Mouse (Mus musculus): ENCODE measurements at regions not wholly inside any gene's neighbourhood (a gene's known extent, or its start where the extent isn't known, plus 50 kb on each side); places are given as distances from the start of the nearest gene placed in this dataset.

DNA sequence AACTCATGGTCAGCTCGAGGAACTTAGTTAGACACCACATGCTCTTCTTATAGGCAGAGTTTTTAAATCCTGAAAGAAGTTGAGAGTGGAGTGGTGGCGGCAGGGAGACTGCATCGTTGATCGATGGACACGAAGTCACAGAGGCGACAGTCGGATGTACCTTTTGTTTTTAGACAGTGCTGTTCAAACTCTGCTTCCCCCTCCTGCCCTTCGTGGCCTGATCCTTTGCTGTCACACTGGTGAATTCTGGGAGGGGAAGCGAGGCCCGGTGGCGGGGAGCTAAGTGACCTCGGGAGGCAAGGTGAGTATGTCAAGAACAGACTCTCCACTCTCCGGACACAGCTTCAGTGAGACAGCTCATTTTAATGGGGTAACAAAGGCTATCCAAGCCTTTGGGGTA lies 155.5 kb downstream of the Cog6 start:
- in situ Hi-C loops (cut with MboI, MseI) = loop anchor here (5.0 to 10.0 kb wide), 2 partner anchors 76 to 113 kb away; no protein-coding TSS in a partner anchor

DNA sequence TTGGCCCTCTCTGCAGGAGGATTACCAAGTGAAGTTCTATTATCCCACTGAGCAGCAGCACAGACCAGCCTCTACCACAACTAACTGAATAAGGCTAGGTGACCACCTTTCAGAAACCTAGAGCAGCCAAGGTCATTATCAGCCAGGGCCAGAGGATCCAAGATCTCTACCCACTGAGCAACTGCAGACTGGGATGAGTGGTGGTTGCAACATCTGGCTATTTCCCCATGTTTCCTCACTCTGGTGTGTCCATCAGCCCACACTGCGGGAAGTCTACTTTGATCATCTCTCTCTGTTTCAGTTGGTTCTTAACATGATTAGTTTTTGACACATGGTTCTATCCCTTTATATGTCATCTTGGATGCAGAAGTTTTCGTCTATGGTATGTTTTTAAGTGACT lies 157.2 kb downstream of the Cog6 start:
- in situ Hi-C loops (cut with MboI, MseI) = loop anchor here (5.0 to 10.0 kb wide), 2 partner anchors 77 to 115 kb away; no protein-coding TSS in a partner anchor

DNA sequence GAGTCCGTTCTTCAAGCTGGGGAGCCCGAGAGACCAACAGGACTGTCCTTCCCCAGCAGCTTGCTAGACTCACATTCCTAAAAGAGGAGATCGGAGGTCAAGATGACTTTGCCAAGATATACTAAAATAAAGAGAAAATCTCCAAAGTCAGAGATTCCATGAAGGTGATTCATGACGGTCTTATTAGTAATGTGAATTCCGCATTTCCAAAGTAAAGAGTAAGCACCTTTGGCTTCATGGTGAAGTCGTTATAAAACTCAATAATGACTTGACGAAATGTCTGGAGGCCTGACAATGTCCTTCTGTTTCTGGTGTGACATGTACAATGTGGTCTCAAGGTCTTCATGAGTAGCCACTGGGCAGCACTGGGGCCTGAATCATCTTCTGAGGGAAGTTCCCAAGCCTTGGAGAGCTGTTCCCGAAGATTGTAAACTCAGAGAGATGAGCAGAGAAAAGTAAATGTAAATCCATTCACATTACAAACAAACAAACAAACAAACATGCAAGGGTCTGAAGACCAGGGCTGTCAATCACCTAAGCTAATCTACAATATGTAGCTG lies 157.7 kb downstream of the Cog6 start:
- in situ Hi-C loops (cut with MboI, MseI) = no loop called here

DNA sequence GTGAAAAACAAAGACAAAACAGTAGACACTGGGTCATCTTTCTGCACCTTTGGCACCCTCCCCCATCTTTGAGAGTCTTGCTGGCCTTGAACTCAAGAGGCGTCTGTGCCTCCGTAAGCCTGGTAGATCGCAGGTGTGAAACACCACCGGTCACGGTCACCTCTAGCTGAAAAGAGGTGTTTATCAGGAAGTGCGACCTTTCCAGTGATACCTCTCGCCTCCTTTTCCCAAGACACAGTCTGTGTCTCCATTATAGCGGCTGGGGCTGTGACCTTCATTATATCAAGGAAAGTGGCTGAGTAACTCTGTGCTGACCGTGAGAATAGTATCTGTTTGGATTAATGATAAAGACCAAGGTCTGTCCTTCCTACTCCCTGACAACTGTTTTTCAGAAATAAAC lies 158.8 kb downstream of the Cog6 start:
- in situ Hi-C loops (cut with MboI, MseI) = no loop called here

DNA sequence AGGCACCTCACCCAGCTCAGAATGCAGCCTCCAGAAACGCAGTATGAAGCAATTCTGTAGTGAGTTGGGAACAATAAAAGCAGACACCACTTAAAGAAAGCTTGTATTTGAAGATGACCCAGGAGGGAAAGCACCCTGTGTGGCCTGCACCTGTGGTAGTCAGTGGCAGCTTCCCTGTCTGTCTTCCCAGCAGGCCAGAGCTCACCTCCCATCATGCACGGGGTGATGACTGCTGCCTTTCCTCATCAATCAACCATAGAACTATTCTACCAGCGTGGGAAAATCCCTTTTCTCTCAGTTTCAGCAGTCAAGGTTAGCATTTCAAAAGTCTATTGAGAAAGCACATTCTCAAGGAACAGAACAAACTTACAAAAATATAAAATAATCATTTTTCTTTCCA lies 160.0 kb downstream of the Cog6 start:
- in situ Hi-C loops (cut with MboI, MseI) = no loop called here

DNA sequence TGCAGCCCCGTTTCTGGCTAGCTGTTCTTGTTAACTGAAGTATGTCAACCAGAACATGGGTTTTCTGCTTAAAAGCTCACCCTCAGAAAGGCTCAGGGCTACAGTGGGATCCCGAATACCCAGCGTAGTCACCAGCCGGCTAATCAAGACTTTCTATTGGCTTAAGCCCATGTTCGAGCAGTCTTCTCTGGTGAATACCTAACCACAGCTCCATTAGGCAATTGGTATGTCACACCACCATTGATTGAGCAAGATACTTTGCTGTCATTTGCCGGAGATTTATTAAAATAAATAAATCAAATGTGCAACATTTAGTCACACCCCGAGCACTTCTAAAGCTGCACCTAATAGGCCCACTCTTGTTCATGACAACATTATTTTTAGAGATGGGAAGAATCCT lies 162.5 kb downstream of the Cog6 start:
- in situ Hi-C loops (cut with MboI, MseI) = no loop called here

DNA sequence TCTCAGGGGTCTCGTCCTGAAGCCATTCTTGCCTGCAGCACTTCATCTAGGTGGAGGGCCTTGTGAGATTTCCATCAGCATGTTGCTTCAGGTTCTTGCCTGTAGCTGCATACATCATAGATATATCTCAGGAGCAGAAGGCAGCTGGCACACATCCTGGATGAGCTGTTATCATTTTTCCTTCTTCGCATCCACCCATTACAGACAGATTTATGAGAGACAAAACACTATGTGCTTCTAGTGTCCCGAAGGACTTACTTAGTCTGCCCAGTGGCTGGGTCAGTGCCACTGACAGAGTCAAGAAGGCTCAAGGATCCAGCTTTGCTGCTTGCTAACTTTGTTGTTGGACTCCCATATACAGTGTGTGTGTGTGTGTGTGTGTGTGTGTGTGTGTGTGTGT lies 163.9 kb downstream of the Cog6 start:
- in situ Hi-C loops (cut with MboI, MseI) = no loop called here

DNA sequence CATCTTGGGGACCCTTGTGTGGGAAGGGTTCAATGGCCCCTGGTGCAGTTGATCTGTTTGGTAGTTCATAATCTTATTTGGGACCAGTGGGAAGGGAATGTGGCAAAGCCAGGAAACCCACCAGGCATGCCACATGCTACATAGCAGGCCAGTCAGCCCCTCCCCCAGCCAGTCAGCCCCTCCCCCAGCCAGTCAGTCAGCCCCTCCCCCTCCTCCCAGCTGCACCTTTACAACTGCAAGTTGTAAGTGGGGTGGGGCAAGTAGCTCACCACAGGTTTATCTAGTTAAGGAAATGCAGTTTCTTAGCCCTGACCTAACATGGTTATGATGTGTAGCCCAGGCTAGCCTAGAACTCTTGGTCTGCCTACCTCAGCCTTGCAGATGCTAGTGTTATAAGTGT lies 171.9 kb downstream of the Cog6 start:
- in situ Hi-C loops (cut with MboI, MseI) = loop anchor here (5.0 kb wide), 2 partner anchors 213 to 588 kb away; no protein-coding TSS in a partner anchor

DNA sequence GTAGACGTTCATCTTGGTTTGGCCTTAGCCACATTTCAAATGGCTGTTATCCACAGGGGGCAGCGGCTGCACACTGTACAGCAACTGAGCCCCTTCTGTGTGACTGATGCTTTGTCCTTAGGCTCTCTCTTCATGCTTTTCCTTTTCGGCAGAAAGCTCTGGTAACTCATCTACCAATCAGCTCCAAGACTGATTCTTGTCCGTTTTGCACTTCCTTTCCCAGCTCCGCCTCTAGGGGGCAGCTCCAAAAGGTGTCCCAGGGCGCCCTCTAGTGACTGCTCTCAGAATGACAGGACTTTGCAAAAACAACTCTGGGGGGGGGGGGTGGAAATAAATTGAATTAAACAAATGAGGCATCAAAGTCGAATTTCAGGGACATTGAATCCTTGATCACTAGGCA lies 173.0 kb downstream of the Cog6 start:
- in situ Hi-C loops (cut with MboI, MseI) = loop anchor here (5.0 kb wide), 4 partner anchors 52 to 587 kb away; no protein-coding TSS in a partner anchor

DNA sequence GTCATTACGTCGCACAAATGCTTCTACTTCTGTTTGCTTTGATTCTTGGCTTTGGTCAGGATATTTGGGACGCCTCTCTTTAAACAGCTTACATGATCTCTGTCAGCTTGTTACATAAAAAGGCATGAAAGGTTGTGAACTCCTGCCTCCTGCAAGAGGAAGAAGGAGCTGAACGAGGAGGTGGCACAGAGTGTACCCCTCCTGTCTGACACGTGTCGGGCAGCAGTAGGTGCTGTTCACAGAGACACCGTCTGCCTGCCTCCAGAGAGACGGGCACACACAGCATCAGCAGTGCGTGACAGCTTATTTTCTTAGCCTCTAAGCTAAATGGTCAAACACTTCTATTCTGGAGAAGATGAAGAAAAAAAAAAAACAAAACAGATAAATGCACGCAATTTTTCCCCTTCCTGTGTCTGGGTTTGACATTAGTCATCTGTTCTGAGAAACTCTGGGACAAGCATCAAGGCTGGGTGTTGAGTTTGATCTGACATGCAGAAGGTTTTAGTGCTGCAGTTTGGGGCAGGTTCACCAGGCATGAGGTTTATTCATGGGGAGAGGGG lies 174.1 kb downstream of the Cog6 start:
- in situ Hi-C loops (cut with MboI, MseI) = loop anchor here (5.0 kb wide), 4 partner anchors 51 to 586 kb away; no protein-coding TSS in a partner anchor

DNA sequence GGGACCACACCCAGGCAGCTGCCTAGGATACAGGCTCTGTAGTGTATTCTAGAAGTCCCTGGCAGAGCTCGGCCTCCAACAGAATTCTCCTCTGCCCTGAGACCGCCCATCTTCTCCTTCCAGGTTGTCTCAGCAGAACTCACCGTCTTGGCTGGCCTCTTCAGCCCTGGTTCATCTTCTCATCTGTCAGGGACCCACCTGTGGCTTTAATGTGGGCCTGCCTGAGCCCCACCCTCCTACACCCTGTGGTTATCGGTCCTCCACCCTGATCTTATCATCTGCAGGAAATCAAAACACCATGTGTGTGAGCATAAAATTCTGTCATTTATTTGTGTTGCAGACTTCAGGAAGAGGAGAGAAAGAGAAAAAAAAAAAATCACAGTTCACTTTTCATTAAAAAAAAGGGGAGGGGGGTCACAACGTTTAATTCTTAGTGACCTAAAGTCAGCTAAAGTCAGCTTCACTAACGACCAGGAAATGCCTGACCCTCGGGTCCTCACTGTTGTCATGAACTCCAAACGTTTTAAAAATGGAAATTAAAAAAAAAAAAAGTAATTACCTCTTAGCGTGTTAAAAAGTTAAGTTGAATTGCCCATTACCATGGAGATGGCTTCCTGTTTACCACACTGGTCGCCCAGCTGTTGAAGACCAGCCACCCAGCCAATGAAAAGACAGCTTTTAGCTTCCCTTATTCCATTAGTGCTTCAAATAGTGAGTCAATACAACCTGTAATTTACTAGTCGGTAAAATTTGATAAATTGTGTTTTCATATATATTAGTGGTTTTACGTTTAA lies 176.7 kb downstream of the Cog6 start:
- in situ Hi-C loops (cut with MboI, MseI) = loop anchor here (5.0 kb wide), 4 partner anchors 48 to 583 kb away; no protein-coding TSS in a partner anchor

DNA sequence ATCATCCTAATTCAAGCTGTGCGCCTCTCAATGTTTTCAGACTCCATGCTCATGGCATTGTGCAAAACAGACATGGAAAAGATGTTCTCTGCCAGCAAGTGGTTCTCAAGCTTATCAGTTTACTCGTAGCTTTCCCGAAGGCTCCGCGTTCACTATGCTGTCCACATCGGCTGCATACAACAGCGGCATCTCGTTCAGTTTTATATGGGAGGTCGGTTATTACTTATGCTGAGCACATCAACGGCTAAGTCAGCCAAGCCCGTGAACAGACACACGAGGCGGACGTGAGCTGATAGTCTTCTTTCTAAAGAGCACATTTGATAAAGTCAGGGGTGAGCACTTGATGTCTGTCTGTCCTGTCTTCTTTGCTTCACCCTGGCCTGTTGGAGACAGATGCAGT lies 179.0 kb downstream of the Cog6 start:
- in situ Hi-C loops (cut with MboI, MseI) = no loop called here

DNA sequence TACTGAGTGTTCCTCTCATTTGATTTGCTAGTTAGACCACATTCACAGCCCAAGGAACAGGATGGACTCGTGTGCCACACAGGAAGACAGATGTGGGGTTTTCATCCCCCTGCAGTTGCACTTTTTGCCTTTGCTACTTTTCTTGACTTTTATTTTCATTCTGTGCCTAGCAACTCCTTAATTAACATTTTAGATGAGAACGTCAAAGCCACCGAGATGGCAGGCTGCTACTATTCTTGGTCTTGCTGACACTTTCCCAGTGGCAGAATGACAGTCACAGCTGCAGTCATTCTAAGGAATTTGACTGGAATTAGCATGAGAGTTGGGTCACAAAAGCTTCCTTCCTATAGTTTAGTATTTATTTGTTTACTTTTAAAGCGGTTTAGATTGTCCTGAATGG lies 179.5 kb downstream of the Cog6 start:
- in situ Hi-C loops (cut with MboI, MseI) = no loop called here

DNA sequence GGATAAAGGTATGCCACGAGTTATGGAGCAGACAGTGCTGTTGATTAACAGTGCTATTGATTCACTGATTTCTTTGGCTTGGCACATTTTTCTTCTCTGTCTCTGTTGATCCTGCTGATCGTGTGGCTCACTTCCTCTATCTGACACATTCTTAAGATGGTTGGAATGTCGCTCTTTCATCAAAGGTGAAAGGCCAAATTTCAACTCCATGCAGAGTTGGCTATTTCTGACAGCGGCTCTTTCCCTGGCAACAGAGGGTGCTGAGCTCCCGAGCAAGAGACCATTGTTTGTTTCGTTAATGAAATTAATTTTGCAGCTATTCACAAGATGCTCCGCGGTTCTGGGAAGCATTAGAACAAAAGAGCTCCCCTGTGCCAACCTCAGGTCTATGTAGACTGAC lies 180.3 kb downstream of the Cog6 start:
- in situ Hi-C loops (cut with MboI, MseI) = no loop called here

DNA sequence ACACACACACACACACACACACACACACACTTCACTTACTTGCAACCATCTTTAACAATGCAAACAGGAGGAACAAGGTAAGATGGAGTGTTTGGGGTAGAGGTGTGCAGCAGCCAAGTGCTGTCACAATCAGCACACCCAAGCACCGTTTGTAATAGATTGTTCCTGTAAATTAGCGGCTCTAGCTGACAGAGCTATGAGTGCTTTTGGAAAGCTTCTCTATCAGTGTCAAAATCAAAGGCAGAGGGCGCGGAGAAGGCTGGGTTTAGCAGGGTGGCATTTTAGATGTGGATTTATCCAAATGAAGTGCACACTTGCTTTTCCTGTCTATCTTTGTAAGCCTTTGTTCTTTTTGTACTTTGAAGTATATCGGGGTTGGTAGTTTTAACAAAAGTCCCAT lies 184.6 kb downstream of the Cog6 start:
- in situ Hi-C loops (cut with MboI, MseI) = no loop called here

DNA sequence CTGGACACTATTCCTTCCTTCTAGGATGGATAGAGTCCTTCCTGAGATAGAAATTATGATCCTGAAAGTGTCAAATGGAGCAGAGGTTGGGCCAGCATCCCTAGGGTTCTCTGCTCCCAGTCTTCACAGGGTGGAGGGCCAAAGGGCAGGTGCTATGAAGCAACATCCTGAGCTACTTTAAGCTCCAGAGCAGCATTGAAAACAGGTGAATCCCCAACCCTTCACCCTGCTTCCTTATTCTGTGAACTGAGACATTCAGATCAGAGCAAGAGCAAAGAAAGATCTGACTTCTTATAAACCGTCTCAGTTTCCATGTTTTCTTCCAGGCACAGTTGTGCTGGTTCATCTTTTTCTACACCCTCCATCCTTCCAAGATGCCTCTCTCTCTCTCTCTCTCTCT lies 185.1 kb downstream of the Cog6 start:
- in situ Hi-C loops (cut with MboI, MseI) = no loop called here

DNA sequence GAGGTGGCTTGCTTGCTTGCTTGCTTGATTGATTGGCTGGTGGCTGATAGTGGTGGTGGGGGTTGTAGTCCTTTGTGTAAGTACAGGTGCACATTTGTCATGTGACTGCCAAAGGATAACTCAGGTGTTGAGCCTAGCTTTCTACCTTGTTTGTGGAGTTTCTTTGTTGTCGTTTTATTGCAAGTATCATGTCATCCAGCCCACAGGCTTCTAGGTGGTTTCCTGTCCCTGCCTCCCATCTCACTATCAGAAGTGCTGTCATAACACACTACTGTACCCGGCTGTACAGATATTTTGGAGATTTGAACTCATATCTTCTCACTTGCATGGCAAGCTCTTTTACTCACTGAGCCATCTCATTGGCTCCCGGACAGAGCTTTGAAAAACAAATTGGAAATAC lies 186.9 kb downstream of the Cog6 start:
- in situ Hi-C loops (cut with MboI, MseI) = no loop called here

DNA sequence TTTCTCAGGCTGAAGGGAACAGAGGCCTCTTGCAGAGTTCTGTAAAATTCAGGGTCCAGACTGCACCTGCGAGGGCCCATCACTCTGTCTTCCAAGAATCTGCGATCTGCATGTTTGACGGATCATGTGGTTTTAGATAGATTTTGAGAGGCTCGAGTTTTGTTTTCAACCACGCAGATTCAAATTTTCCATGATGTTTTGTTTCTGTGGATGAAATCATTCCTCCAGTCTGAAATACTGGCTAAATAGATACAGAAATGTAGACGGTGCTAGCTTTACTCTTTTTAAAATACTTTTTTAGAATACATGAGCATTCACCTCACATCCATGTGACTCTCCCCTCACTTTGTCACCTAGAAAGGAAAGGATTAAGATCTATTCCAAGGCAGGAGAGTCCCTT lies 188.0 kb downstream of the Cog6 start:
- in situ Hi-C loops (cut with MboI, MseI) = loop anchor here in 1 of 2 experiments (5.0 kb wide), 1 partner anchor 48 kb away; no protein-coding TSS in a partner anchor

DNA sequence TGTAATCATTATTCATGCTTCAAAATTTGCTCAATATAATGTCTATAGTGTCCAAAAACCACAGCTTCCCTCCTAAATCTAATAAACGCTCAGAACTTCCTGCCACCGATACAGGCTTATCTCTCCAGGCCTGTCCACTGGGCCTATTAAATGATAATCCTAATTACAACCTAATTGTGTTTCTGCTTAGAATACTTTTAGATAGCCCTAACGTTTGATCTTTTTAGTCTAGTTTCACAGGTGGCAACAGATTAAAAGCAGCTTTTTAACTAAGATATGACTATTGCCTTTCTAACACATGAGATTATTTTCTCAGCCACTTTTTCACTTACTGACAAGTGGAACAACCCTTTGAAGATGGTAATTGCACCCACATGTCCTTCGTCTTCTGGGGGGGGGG lies 188.6 kb downstream of the Cog6 start:
- in situ Hi-C loops (cut with MboI, MseI) = loop anchor here in 1 of 2 experiments (5.0 kb wide), 1 partner anchor 49 kb away; no protein-coding TSS in a partner anchor

DNA sequence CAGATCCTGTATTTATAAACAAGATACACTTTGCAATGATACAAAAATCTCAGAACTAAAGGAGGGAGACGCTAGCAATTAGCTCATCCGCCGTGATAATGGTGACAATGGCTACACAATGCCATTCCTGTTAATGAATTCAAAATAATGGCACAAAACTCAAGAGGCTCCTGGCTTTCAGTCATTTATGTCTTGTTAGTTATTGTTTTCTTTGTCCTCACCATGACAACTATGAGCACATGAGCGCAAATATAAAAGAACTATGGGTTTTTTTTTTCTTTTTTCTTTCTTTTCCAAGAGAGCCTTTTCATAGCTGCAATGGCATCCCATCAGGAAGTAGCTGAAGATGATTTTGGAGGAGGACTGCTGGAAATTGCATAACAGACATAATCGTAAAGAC lies 194.2 kb downstream of the Cog6 start:
- in situ Hi-C loops (cut with MboI, MseI) = no loop called here

DNA sequence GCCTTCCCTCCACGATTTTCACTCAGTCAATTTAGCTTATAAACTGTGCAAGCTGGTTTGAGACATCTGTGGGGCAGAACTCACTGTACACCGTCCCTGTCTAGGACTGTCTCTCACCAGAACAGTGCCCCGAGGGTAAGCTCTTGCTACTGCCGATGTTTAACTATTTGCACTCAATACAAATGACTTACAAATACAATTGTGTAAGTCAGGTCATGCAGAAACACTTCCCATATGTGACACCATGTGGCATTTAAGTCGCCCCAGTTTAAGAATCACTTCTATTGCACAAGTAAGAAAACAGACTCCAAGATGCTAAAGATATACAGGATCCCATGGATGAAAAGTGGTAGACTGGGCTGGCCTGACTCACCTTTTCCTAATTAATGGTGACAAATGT lies 195.6 kb downstream of the Cog6 start:
- in situ Hi-C loops (cut with MboI, MseI) = no loop called here

DNA sequence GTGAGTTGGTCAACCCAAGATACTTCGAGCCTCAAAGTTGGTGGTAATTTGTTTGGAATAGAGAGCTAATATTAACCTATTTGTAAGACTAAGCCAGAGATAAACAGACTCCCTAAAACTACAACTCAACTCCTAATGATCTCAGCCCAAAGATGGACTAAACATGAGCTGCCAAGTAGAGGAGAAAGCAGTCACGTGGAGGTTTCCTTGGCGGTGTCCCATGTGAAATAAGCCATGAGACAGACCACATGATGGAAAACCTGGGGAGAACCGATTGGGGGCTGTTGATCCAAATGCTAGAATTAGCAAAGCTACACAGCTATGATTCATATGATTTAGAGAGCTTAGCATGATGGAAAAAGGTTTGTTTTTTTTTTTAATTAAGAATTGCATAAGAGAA lies 198.6 kb downstream of the Cog6 start:
- in situ Hi-C loops (cut with MboI, MseI) = no loop called here

DNA sequence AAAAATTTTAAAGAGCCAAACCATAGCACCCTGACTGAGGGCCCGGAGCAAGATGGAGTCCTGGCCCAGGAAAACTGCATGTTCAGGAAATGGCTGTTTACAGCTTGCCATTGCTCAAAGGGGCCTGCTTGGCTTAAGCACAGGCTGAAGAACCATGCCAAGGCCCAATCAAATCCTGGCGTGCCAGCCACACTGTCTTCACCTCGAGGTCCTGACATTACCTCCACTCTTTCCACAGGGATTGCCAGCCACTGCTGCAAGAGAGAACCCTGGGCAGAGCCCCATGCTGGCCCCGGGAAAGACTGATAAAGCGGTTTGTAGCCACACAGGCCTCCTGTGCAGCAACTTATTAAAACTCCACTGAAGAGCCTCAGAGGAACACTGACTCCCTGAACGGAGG lies 199.6 kb downstream of the Cog6 start:
- in situ Hi-C loops (cut with MboI, MseI) = no loop called here

All from T-helper 17 cell (primary cell).